Mouse (Mus musculus) kidney, embryonic 15.5 days (tissue): ENCODE data around the gene Creld1. TPM values are rescaled to one million over a fixed set of nuclear protein-coding genes. Genes with fewer than 3 reads are reported as not detected.

ENCODE experiments used
- ATAC-seq: fragments of 200-750 bp; cut with Nextera tagmentation; replicated peaks from 2 replicates; pipeline ENCODE4 v1.8.0; 2017; ENCODE audit warnings: moderate TSS enrichment; ENCODE audit not compliant: low FRiP score
- H3K27ac ChIP-seq: fragments of 300-500 bp; sonication (generic); 2 replicates; pipeline ENCODE4 v1.5.1; 2015; ENCODE audit warnings: mild to moderate bottlenecking, inconsistent platforms
- H3K27me3 ChIP-seq: fragments of 300-500 bp; sonication (generic); 2 replicates; pipeline ENCODE4 v1.6.1; 2015; ENCODE audit warnings: inconsistent platforms
- H3K36me3 ChIP-seq: fragments of 300-500 bp; sonication (generic); 2 replicates; pipeline ENCODE4 v1.6.1; 2015; ENCODE audit warnings: inconsistent platforms
- H3K4me1 ChIP-seq: fragments of 300-500 bp; sonication (generic); 2 replicates; pipeline ENCODE4 v1.6.1; 2015; ENCODE audit warnings: inconsistent platforms
- H3K4me2 ChIP-seq: fragments of 300-500 bp; sonication (generic); 2 replicates; pipeline ENCODE4 v1.6.1; 2015; ENCODE audit warnings: moderate library complexity, mild to moderate bottlenecking, inconsistent platforms
- H3K4me3 ChIP-seq: fragments of 300-500 bp; sonication (generic); replicated peaks from 2 replicates; pipeline ENCODE4 v1.5.1; 2015; ENCODE audit warnings: mild to moderate bottlenecking, inconsistent platforms
- H3K9ac ChIP-seq: fragments of 300-500 bp; sonication (generic); 2 replicates; pipeline ENCODE4 v1.6.1; 2015; ENCODE audit warnings: mild to moderate bottlenecking, inconsistent platforms
- H3K9me3 ChIP-seq: fragments of 300-500 bp; sonication (generic); replicated peaks from 2 replicates; pipeline ENCODE4 v1.6.1; 2016; ENCODE audit warnings: inconsistent platforms
- WGBS: fragments of 180-500 bp; shearing (Covaris S2); methylation state at CpG from one replicate; pipeline ENCODE4 v1.1.7; 2015; ENCODE audit warnings: mixed read lengths; 5-methylcytosine and 5-hydroxymethylcytosine counted together
- polyA plus RNA-seq: library from polyadenylated mRNA; unstranded; fragments of >200 nt; fragmentation: Nextera tagmentation; extraction: Ambion mirVana; gene quantifications from 2 replicates; pipeline ENCODE4 v1.2.1, GENCODE M21; 2015

Creld1 gene
- polyA plus RNA-seq = 35.7 and 37.2 TPM in 2 replicates

DNA sequence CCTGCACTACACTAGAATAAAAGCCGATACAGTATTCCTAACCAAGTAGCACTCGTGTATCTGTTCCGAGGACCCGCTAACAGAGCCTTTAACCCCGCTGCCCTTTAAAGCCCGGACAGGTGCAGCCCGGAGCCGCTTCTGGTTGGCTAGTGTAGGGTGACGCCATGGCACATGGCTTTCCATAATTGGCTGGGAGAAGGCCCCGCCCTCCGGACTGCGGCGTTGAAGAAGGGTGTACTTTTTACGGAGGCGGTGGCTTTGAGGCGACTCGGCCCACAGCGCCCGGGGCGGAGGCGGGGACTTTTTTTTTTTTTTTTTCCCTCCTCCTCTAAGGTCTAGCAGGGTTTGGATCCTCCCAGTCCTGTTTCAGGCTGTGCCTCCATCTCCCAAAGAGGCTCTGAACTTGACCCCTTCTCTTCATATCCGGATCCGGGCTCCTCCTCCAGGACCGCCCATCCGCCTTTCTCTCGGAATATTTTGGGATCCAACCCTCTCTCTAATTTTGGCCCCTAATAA, at the start of gene Creld1:
Gene Creld1, plus strand, starts transcription at position 198 of the 516 bp plus-strand sequence.
- Histone ChIP-seq H3K9me3 (no peaks in the 10 kb centered on the region), H3K4me2 (peak within 1 kb of the TSS; percentile 92), H3K27me3 (peaks cover 22% of the 10 kb centered on the region), H3K36me3 (0 out of 2 replicates have a peak, but pooled peaks cover 7% of the 10 kb centered on the region), H3K27ac (peak within 1 kb of the TSS; percentile 88), H3K4me3 (peak within 1 kb of the TSS; percentile 65), H3K9ac (peak within 1 kb of the TSS; percentile 62), H3K4me1 (peaks cover 41% of the 10 kb centered on the region)
- WGBS = under 1% methylated on average over 26 of the region's 26 CpGs
- ATAC-seq = peak; percentile 95

DNA sequence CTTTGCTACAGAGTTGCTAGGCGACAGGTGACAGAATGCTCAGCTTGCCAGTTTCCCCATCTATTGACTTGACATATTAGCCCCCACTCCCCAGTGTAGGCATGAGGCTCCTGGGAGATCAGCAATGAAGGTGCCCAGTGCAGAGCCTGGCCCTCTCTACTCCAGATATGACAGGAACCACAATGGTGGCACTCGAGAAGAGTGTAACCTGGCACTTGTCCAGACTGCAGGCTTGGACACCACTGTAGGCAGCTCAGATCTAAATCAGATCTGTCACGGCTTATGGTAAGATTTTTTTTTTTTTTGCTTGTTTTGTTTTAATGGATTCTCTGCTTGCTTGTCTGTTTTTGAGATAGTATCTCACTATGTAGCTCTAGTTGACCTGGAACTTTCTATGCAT, 49.4 kb upstream of the Creld1 start:
- ATAC-seq = no peak
- no peak overlapping the region for H3K27ac ChIP-seq
- H3K4me3 ChIP-seq = no peak overlapping the region
- no peak overlapping the region for H3K4me2 ChIP-seq
- WGBS = 73% methylated on average over 3 of the region's 3 CpGs
- no peaks in the 10 kb centered on the region for H3K9me3 ChIP-seq
- no peaks in the 10 kb centered on the region for H3K36me3 ChIP-seq
- 0 out of 2 replicates have a peak, but pooled peaks cover 4% of the 10 kb centered on the region for H3K4me1 ChIP-seq
- H3K27me3 ChIP-seq = no peaks in the 10 kb centered on the region
- no peak overlapping the region for H3K9ac ChIP-seq

DNA sequence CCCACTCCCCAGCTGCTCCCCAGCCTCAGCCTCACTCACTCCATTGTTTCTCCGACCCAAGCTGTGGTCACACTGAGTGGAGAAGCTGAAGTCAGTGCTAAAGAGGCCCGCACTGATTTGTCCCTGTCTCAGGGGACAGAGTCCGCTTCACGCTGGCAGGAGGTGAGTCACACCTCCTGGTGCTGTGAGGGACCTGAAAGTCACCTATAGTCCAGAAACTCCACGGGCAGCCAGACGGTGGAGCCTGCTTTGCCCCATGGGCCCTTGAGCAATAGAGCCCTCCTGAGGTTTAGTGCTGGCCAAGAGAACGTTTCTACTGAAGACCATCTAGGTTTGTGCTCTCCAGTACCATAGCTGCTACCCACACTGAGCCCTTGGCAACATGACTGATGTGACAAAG, 48.4 kb upstream of the Creld1 start:
- Histone ChIP-seq H3K36me3 (no peaks in the 10 kb centered on the region), H3K4me1 (0 out of 2 replicates have a peak, but pooled peaks cover 4% of the 10 kb centered on the region), H3K9me3 (no peaks in the 10 kb centered on the region), H3K27me3 (no peaks in the 10 kb centered on the region), H3K4me2 (no peak overlapping the region), H3K9ac (no peak overlapping the region), H3K27ac (no peak overlapping the region), H3K4me3 (no peak overlapping the region)
- WGBS = 71% methylated on average over 7 of the region's 7 CpGs
- no peak for ATAC-seq

DNA sequence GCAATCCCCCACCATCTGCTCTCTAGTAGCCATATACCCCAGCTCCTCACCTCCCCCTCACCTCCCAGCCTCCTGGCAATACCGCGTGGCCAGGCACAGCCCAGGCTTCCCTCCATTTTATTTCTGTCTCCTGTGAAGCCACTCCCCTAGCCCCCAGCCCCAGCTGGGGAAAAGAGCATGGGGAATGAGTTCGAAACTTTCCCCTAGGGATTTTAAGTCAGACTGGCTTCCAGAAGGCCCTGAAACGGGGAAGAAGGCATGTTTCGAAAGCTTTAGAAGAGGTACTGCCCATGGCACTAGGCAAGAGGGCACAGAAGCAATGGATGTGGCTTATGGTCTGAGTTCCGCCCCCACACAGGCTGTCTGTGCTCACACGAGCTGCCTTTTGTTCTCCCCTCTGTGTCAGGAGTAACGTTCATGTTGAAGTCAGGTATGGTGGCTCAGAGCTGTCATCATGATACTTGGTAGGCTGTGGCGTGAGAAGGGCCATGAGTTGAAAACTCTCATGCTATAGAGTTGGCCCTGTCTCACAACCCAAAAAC, 47.4 kb upstream of the Creld1 start, which contains the start of gene Cidec:
Gene Cidec, minus strand, starts transcription at position 97 of the 542 bp plus-strand sequence.
- H3K36me3 ChIP-seq = no peaks in the 10 kb centered on the region
- H3K27me3 ChIP-seq = no peaks in the 10 kb centered on the region
- no peak within 1 kb of the TSS for H3K27ac ChIP-seq
- 73% methylated on average over 9 of the region's 9 CpGs for whole genome bisulfite sequencing
- no peak for ATAC-seq
- H3K9ac ChIP-seq = no peak within 1 kb of the TSS
- H3K9me3 ChIP-seq = no peaks in the 10 kb centered on the region
- 0 out of 2 replicates have a peak, but pooled peaks cover 4% of the 10 kb centered on the region for H3K4me1 ChIP-seq
- H3K4me2 ChIP-seq = no peak within 1 kb of the TSS
- no peak within 1 kb of the TSS for H3K4me3 ChIP-seq

DNA sequence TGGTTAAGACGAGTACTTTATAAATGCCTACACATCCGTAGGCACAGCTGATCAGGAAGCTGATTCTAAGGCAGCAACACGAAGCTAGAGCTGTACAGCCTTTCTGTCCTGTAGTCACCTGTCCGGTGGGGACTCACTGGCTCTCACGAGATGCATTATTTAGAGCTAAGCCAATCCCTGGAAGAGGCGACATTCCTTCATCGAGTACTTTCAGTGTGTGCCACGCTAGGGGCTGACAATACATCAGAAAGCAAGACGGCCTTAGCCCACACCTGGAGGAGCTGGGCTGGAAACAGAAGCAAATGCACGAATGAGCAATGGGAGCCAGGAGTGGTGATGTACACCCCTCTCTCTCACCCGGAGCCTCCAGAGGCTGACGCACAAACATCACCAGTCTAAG, 46.0 kb upstream of the Creld1 start:
- H3K27ac ChIP-seq = no peak overlapping the region
- no peak overlapping the region for H3K4me2 ChIP-seq
- no peaks in the 10 kb centered on the region for H3K27me3 ChIP-seq
- H3K4me1 ChIP-seq = peaks cover 6% of the 10 kb centered on the region; the same call in 1 of the 2 replicates
- no peak for ATAC-seq
- no peaks in the 10 kb centered on the region for H3K9me3 ChIP-seq
- H3K9ac ChIP-seq = no peak overlapping the region
- H3K4me3 ChIP-seq = no peak overlapping the region
- WGBS = 75% methylated on average over 12 of the region's 12 CpGs
- no peaks in the 10 kb centered on the region for H3K36me3 ChIP-seq

DNA sequence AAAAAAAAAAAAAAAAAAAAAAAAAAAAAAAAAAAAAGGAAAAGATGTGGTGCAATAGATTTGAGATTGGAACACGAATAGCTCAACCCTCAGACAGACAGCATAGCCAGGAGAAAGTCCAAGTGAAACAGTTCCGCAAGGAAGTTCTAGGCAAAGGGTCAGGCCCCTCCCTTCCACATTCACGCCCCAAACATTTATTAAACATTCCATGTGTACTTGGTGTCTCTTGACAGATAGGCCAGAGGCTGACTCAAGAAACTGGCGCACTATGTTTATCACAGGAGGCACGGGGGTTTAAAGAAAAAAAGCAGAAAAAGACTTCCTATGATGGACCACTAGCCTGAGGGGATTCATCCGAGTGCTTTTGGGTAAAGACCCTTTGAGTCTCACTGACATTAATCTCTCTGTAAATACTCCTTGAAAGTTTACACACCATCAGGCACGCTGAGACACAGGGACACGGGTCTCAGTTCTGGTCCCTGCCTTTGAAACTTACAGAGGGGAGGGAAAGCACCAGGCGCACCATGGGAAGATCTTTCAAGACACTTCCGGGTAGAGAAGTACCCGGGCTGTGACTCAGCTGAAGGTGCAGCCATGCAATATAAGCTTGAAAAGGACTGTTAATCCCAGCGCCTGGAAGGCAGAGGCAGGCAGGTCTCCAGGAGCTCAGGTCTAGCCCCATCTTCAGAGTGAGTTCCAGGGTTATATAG, 44.2 kb upstream of the Creld1 start:
- H3K36me3 ChIP-seq = no peaks in the 10 kb centered on the region
- no peak overlapping the region for H3K4me3 ChIP-seq
- no peak for ATAC-seq
- H3K27ac ChIP-seq = no peak overlapping the region
- H3K4me2 ChIP-seq = no peak overlapping the region
- no peaks in the 10 kb centered on the region for H3K27me3 ChIP-seq
- H3K4me1 ChIP-seq = peaks cover 16% of the 10 kb centered on the region
- H3K9me3 ChIP-seq = no peaks in the 10 kb centered on the region
- WGBS = 55% methylated on average over 12 of the region's 12 CpGs
- H3K9ac ChIP-seq = no peak overlapping the region

- Histone ChIP-seq H3K27me3 (no peaks in the 10 kb centered on the region), H3K27ac (no peak overlapping the region), H3K4me1 (peaks cover 25% of the 10 kb centered on the region), H3K4me2 (no peak overlapping the region), H3K36me3 (peaks cover 7% of the 10 kb centered on the region; the same call in 1 of the 2 replicates), H3K9ac (no peak overlapping the region), H3K9me3 (no peaks in the 10 kb centered on the region), H3K4me3 (no peak overlapping the region)
- no peak for ATAC-seq
- 86% methylated on average over 3 of the region's 3 CpGs for WGBS
Observed at GRCm38 (mm10) chr6:113440686-113441085, 42.4 kb upstream of the Creld1 start.

GRCm38 (mm10) chr6:113441147-113441680, 41.9 kb upstream of the Creld1 start:
- H3K4me1 ChIP-seq = peaks cover 28% of the 10 kb centered on the region
- H3K9ac ChIP-seq = no peak overlapping the region
- no peak overlapping the region for H3K4me2 ChIP-seq
- no peak overlapping the region for H3K4me3 ChIP-seq
- H3K9me3 ChIP-seq = no peaks in the 10 kb centered on the region
- H3K27me3 ChIP-seq = no peaks in the 10 kb centered on the region
- no peak for ATAC-seq
- no peak overlapping the region for H3K27ac ChIP-seq
- H3K36me3 ChIP-seq = peaks cover 9% of the 10 kb centered on the region; the same call in 1 of the 2 replicates
- WGBS = 54% methylated on average over 7 of the region's 7 CpGs

- ATAC-seq = peak; percentile 1; the same call in 1 of the 2 replicates
Observed at GRCm38 (mm10) chr6:113442087-113442441, 41.0 kb upstream of the Creld1 start.

GRCm38 (mm10) chr6:113442442-113443090, 40.5 kb upstream of the Creld1 start, which contains the start of gene Jagn1:
Gene Jagn1 (plus strand): TSS chr6:113442569.
- whole genome bisulfite sequencing = under 1% methylated on average over 45 of the region's 45 CpGs
- Histone ChIP-seq H3K4me1 (peaks cover 28% of the 10 kb centered on the region), H3K9me3 (no peaks in the 10 kb centered on the region), H3K36me3 (peaks cover 22% of the 10 kb centered on the region), H3K9ac (peak within 1 kb of the TSS; percentile 88), H3K4me3 (peak within 1 kb of the TSS; percentile 98), H3K27me3 (no peaks in the 10 kb centered on the region), H3K4me2 (peak within 1 kb of the TSS; percentile 90), H3K27ac (peak within 1 kb of the TSS; percentile 77)
- peak; percentile 84 for ATAC-seq

More at GRCm38 (mm10) chr6:113442087-113442441, 41.0 kb upstream of the Creld1 start:
- Histone ChIP-seq H3K4me1 (peaks cover 28% of the 10 kb centered on the region), H3K4me3 (peak overlapping the region; percentile 98), H3K9me3 (no peaks in the 10 kb centered on the region), H3K27me3 (no peaks in the 10 kb centered on the region), H3K36me3 (peaks cover 17% of the 10 kb centered on the region), H3K27ac (peak overlapping the region; percentile 77), H3K4me2 (peak overlapping the region; percentile 90), H3K9ac (peak overlapping the region; percentile 88)
- 39% methylated on average over 9 of the region's 9 CpGs for WGBS

DNA sequence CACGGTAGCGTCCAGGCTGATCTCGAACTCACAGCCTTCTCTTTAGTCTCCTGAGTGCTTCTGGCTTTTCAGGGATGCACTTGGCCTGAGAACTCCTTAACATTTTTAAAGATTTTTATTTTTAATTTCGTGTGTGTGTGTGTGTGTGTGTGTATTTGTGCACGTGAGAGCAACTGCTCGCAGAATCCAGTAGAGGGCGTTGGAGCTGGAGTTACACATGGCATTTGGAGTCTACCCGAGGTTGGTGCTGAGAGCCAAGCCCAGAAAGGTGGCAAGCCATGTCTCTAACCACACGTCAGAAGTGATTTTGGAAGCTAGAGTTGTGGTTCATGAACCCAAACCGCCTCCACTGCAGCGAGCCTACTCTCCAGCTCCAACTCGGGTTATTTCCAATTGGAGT, 40.0 kb upstream of the Creld1 start:
- ATAC-seq = no peak
- Histone ChIP-seq H3K9me3 (no peaks in the 10 kb centered on the region), H3K27me3 (no peaks in the 10 kb centered on the region), H3K4me3 (peak overlapping the region; percentile 98), H3K4me1 (peaks cover 28% of the 10 kb centered on the region), H3K27ac (peak overlapping the region; percentile 77), H3K4me2 (peak overlapping the region; percentile 90), H3K36me3 (peaks cover 27% of the 10 kb centered on the region), H3K9ac (peak overlapping the region; percentile 88)
- WGBS = 43% methylated on average over 12 of the region's 12 CpGs
